Mouse (Mus musculus) CH12.LX (cell line): Measurements from ENCODE around the gene Nufip2. TPM values are rescaled to one million over a fixed set of nuclear protein-coding genes. Genes with fewer than 3 reads are reported as not detected.
A peak's percentile ranks its signal among the peaks of the same experiment; 100 is the strongest.

ENCODE experiments used
- DNase-seq: peaks from one replicate; pipeline ENCODE4 v3.0.0-alpha.2; 2013; ENCODE audit errors: extremely low read depth
- H3K27ac ChIP-seq: 2 replicates; pipeline ENCODE4 v1.5.1; 2012; ENCODE audit warnings: low read depth, mild to moderate bottlenecking, control low read depth, moderate library complexity; ENCODE audit not compliant: insufficient read depth
- H3K27me3 ChIP-seq: replicated peaks from 2 replicates; pipeline ENCODE3; 2012; ENCODE audit warnings: inconsistent platforms
- H3K36me3 ChIP-seq, 2 experiments: replicated peaks in 1 of 2; 2 replicates each; pipeline versions ENCODE3 to v1.6.1; 2012; ENCODE audit warnings: inconsistent platforms in 1 of 2, low read length in 1 of 2, mild to moderate bottlenecking in 1 of 2, mixed read lengths in 1 of 2, moderate library complexity in 1 of 2; ENCODE audit not compliant: control insufficient read depth in 1 of 2, insufficient read depth in 1 of 2
- H3K4me1 ChIP-seq, 2 experiments: 2 replicates each; pipeline ENCODE4 v1.6.1; 2012; ENCODE audit warnings: inconsistent platforms in 1 of 2, moderate library complexity in 1 of 2; ENCODE audit not compliant: insufficient read depth in 2 of 2, control insufficient read depth in 1 of 2
- H3K4me2 ChIP-seq: 2 replicates; pipeline ENCODE4 v1.6.1; 2012; ENCODE audit warnings: low read depth, mild to moderate bottlenecking, control low read depth; ENCODE audit not compliant: poor library complexity, insufficient read depth, severe bottlenecking
- H3K4me3 ChIP-seq, 3 experiments: fragments of 150-350 bp in 1 of 3; sonication (generic) in 1 of 3; replicated peaks in 1 of 3; 2 replicates each; pipeline versions ENCODE3 to v1.5.1; 2011 to 2012; ENCODE audit warnings: low read depth in 2 of 3, low read length in 2 of 3, mild to moderate bottlenecking in 2 of 3, moderate library complexity in 2 of 3, control low read depth in 1 of 3, improper control_type of control experiment in 1 of 3, inconsistent platforms in 1 of 3, mixed read lengths in 1 of 3; ENCODE audit not compliant: poor library complexity in 1 of 3
- H3K79me2 ChIP-seq: replicated peaks from 2 replicates; pipeline ENCODE4 v1.6.1; 2012; ENCODE audit warnings: mild to moderate bottlenecking, moderate library complexity; ENCODE audit not compliant: control insufficient read depth, poor library complexity, insufficient read depth, severe bottlenecking; ENCODE audit errors: extremely low read depth
- H3K9ac ChIP-seq: 2 replicates; pipeline ENCODE4 v1.6.1; 2012; ENCODE audit warnings: low read depth, mild to moderate bottlenecking, control low read depth, moderate library complexity; ENCODE audit not compliant: insufficient read depth
- H3K9me3 ChIP-seq: replicated peaks from 2 replicates; pipeline ENCODE3; 2012; ENCODE audit warnings: low read length, inconsistent platforms, mixed read lengths
- BHLHE40 ChIP-seq: IDR thresholded peaks from 2 replicates; pipeline ENCODE4 v1.6.1; 2011; ENCODE audit warnings: mild to moderate bottlenecking, low read depth, low read length, improper control_type of control experiment
- CHD1 ChIP-seq: IDR thresholded peaks from 2 replicates; pipeline ENCODE4 v1.6.1; 2012; ENCODE audit warnings: low read depth, low read length, improper control_type of control experiment, inconsistent platforms
- CHD2 ChIP-seq: IDR thresholded peaks from 2 replicates; pipeline ENCODE4 v1.6.1; 2011; ENCODE audit warnings: low read length, improper control_type of control experiment
- CTCF ChIP-seq, 2 experiments: IDR thresholded peaks in 1 of 2; conservative IDR thresholded peaks in 1 of 2; 2 replicates each; pipeline ENCODE4 v1.5.1; 2011 to 2012; ENCODE audit warnings: low read depth in 2 of 2, low read length in 2 of 2, improper control_type of control experiment in 1 of 2, inconsistent platforms in 1 of 2, mild to moderate bottlenecking in 1 of 2, moderate library complexity in 1 of 2
- E2F4 ChIP-seq: IDR thresholded peaks from 2 replicates; pipeline ENCODE4 v1.6.1; 2011; ENCODE audit warnings: low read depth, low read length, improper control_type of control experiment; ENCODE audit not compliant: insufficient replicate concordance
- ETS1 ChIP-seq: conservative IDR thresholded peaks from 2 replicates; pipeline ENCODE4 v1.6.1; 2012; ENCODE audit warnings: low read depth, mild to moderate bottlenecking, inconsistent platforms, low read length, improper control_type of control experiment, moderate library complexity
- GABPA ChIP-seq: IDR thresholded peaks from 2 replicates; pipeline ENCODE4 v1.6.1; 2012; ENCODE audit warnings: low read depth, low read length, improper control_type of control experiment, inconsistent platforms; ENCODE audit not compliant: insufficient replicate concordance
- HCFC1 ChIP-seq: IDR thresholded peaks from 2 replicates; pipeline ENCODE4 v1.6.1; 2012; ENCODE audit warnings: low read depth, mild to moderate bottlenecking, inconsistent platforms, low read length, improper control_type of control experiment
- KAT2A ChIP-seq: IDR thresholded peaks from 2 replicates; pipeline ENCODE4 v1.6.1; 2012; ENCODE audit warnings: low read length, improper control_type of control experiment, inconsistent platforms; ENCODE audit not compliant: insufficient replicate concordance
- MYC ChIP-seq: IDR thresholded peaks from 2 replicates; pipeline ENCODE4 v1.6.1; 2011; ENCODE audit warnings: low read depth, mild to moderate bottlenecking, improper control_type of control experiment, low read length
- NELFE ChIP-seq: IDR thresholded peaks from 2 replicates; pipeline ENCODE4 v1.6.1; 2011; ENCODE audit warnings: low read depth, low read length, improper control_type of control experiment
- RAD21 ChIP-seq: IDR thresholded peaks from 2 replicates; pipeline ENCODE4 v1.6.1; 2011; ENCODE audit warnings: low read depth, mild to moderate bottlenecking, low read length, improper control_type of control experiment, moderate library complexity
- SIN3A ChIP-seq: IDR thresholded peaks from 2 replicates; pipeline ENCODE4 v1.6.1; 2012; ENCODE audit warnings: low read length, improper control_type of control experiment, inconsistent platforms
- SMC3 ChIP-seq: IDR thresholded peaks from 2 replicates; pipeline ENCODE4 v1.6.1; 2011; ENCODE audit warnings: low read depth, low read length, improper control_type of control experiment
- TBP ChIP-seq: conservative IDR thresholded peaks from 2 replicates; pipeline ENCODE4 v1.6.1; 2011; ENCODE audit warnings: low read depth, low read length, improper control_type of control experiment
- TCF12 ChIP-seq: IDR thresholded peaks from 2 replicates; pipeline ENCODE4 v1.6.1; 2014; ENCODE audit warnings: low read depth, mild to moderate bottlenecking, inconsistent platforms, low read length, improper control_type of control experiment
- USF2 ChIP-seq: conservative IDR thresholded peaks from 2 replicates; pipeline ENCODE4 v1.6.1; 2011; ENCODE audit warnings: low read depth, low read length, improper control_type of control experiment
- ZC3H11A ChIP-seq: IDR thresholded peaks from 2 replicates; pipeline ENCODE4 v1.6.1; 2012; ENCODE audit warnings: low read depth, mild to moderate bottlenecking, inconsistent platforms, low read length, improper control_type of control experiment
- ZMIZ1 ChIP-seq: IDR thresholded peaks from 2 replicates; pipeline ENCODE4 v1.6.1; 2012; ENCODE audit warnings: low read depth, mild to moderate bottlenecking, inconsistent platforms, low read length, improper control_type of control experiment
- dilution Hi-C: fragments of 300-500 bp; cut with MboI; formaldehyde crosslinking; loops from 2 replicates; pipeline ENCODE4 v1.14.3; 2020; ENCODE audit warnings: low sequenced_read_pairs; ENCODE audit not compliant: extremely low pct_unique_long_range_greater_than_20kb, extremely low pct_ligation_motif_present
- in situ Hi-C: fragments of 300-500 bp; cut with MboI; formaldehyde crosslinking; loops from 3 replicates; pipeline ENCODE4 v1.14.3; 2019; ENCODE audit warnings: low sequenced_read_pairs, low pct_ligation_motif_present, low pct_unique_long_range_greater_than_20kb, mixed read lengths
- polyA plus RNA-seq: library from polyadenylated mRNA; unstranded; fragments of >175 nt; gene quantifications from 2 replicates; pipeline ENCODE4 v1.2.1, GENCODE M21; 2012; ENCODE audit warnings: low read depth; ENCODE audit not compliant: insufficient read length
- total RNA-seq, 2 experiments: library from RNA; depleted of rRNA; stranded (reverse); fragments of 300-350 nt in 1 of 2; fragments of >200 nt in 1 of 2; gene quantifications; 2 replicates each; pipeline ENCODE4 v1.2.3; 2012 to 2014

Gene Nufip2
- total and polyA plus RNA-seq, 3 experiments = 29.6 to 53.6 (median 41.2) TPM

DNA sequence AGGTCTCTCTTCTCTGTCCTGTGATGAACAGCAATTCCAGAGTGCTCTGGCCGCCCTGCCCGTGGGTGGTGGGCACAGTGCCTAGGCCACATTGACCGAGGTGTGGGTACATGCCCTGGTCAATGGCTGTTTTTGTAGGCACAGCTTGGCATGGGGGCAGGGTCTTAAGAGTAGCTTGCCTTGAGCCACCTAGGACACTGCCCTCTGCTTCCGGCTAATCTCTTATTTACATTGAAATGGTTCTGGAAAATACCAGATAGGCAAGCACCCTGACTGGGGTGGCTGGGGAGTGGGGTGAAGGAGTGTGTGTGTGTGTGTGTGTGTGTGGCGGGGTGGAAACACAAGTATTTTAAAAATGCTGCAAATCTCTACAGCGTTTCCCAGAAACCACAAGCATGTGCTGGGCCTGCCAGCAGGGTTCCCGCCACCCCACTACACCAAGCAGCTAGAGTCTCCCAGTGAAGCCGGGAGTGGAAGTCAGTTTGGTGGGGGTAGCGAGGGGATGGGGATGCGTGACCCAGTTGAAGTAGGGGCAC lies 97.3 kb downstream of the Nufip2 start:
- peaks cover 8 to 40% of the 10 kb centered on the region in 2 experiments for H3K4me1 ChIP-seq
- TF ChIP-seq HCFC1 (no peak), ZC3H11A (no peak), TBP (no peak), ETS1 (no peak), CHD2 (no peak), USF2 (no peak), TCF12 (no peak), MYC (no peak)
- DNase-seq = no peak
- dilution Hi-C loops (no loop called here), in situ Hi-C loops (loop anchor here (25.0 kb wide), 1 partner anchor 671 kb away; no protein-coding TSS in a partner anchor)
- peaks cover 0 to 8% of the 10 kb centered on the region in 2 experiments for H3K36me3 ChIP-seq
- H3K27ac ChIP-seq = no peak overlapping the region
- no peak overlapping the region for H3K4me2 ChIP-seq
- H3K79me2 ChIP-seq = no peaks in the 10 kb centered on the region
- H3K9ac ChIP-seq = no peak overlapping the region
- no peaks in the 10 kb centered on the region for H3K27me3 ChIP-seq
- H3K4me3 ChIP-seq = no peak overlapping the region
- H3K9me3 ChIP-seq = no peaks in the 10 kb centered on the region

DNA sequence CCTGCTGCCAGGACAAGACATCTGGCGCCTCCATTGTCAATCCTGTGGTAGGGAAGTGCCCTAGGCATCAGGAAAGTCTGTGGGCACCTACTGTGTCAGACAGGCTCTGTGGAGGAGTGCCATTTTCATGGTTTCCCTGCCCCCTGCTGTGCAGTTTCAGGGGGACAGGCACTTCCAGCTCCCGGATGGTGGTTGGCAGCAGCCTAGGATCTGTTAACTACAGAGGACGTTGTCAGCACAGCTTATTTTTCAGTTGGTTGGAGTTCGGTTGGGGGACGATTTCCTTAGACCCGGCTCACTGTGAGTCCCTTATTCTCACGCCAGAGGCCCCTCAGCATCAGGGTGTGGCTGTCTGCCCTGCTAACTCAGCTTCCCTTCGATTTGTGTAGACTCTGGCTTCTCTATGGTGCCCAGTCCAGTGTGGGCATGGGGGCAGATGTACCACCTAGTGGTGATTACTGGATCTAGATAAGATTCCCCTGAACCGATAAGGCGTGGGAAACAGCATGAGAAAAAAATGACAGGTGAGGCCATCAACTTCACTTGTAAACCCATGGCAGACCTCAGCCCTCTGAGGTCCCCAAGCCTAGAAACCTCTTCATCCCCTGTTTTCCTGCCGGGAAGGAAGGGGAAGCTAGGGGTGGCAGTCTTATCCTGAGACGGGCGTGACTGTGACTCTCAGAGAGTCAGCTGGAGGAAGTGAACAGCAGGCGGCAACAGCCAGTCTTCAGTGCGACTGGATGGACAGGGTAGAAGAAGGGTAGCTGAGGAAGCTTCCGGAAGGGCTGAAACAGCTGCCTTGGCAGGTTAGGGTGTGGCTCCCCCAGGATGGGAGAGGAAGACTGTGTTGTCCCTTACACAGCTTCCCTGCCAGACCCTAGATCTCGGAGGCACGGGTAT lies 98.0 kb downstream of the Nufip2 start:
- no peak overlapping the region for H3K27ac ChIP-seq
- dilution Hi-C loops = no loop called here
- in situ Hi-C loops = loop anchor here (25.0 kb wide), 1 partner anchor 672 kb away; no protein-coding TSS in a partner anchor
- TF ChIP-seq ZMIZ1 = no peak
- TF ChIP-seq CTCF (conservative IDR thresholded peaks at IDR 0.05 in 1 of 2, IDR thresholded peaks at IDR 0.05 in 1 of 2; ENCODE audit: low read depth in 2 of 2, low read length in 2 of 2) = peak in 1 of 2 experiments; percentile 46; a peak in 2 of 4 replicates
- TF ChIP-seq SMC3 = no peak; the same call in 1 of the 2 replicates
- no peaks in the 10 kb centered on the region for H3K9me3 ChIP-seq
- H3K36me3 ChIP-seq = peaks cover 0 to 8% of the 10 kb centered on the region in 2 experiments
- H3K4me1 ChIP-seq = peaks cover 8 to 41% of the 10 kb centered on the region in 2 experiments
- DNase-seq = no peak
- no peaks in the 10 kb centered on the region for H3K27me3 ChIP-seq
- no peak overlapping the region for H3K9ac ChIP-seq
- H3K79me2 ChIP-seq = no peaks in the 10 kb centered on the region
- no peak overlapping the region for H3K4me3 ChIP-seq
- no peak overlapping the region for H3K4me2 ChIP-seq

DNA sequence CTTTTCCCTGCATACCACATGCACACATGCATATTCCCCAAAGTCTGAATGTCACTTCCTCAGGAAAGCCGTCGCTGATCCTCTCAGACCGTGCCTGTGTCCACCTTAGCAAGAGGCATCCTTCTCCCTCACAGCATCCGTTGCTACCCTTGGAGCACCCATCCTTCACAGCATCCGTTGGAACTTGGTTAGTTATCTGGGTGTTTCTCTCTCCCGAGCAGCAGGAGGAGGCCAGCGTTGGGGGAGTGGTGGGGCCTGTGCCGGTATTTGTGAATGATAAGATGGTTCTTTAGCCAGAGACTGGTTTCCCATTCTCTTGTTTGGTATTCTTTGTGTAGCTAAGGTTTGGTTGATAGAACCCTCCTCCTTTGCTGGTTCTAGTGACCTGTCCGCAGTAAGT lies 98.9 kb downstream of the Nufip2 start:
- Histone ChIP-seq H3K9ac (no peak overlapping the region), H3K79me2 (no peaks in the 10 kb centered on the region), H3K4me1 (peaks cover 8 to 41% of the 10 kb centered on the region in 2 experiments), H3K4me2 (no peak overlapping the region), H3K4me3 (no peak overlapping the region), H3K9me3 (no peaks in the 10 kb centered on the region), H3K27ac (no peak overlapping the region), H3K27me3 (no peaks in the 10 kb centered on the region), H3K36me3 (peaks cover 0 to 5% of the 10 kb centered on the region in 2 experiments)
- in situ Hi-C loops (loop anchor here (5.0 to 25.0 kb wide), 2 partner anchors 38 to 673 kb away; no protein-coding TSS in a partner anchor), dilution Hi-C loops (no loop called here)
- no peak for DNase-seq
- no peak for TF ChIP-seq SIN3A
- no peak for TF ChIP-seq BHLHE40
- TF ChIP-seq MYC = no peak
- no peak for TF ChIP-seq E2F4
- TF ChIP-seq ETS1 = no peak
- TF ChIP-seq TCF12 = no peak
- TF ChIP-seq GABPA = no peak
- TF ChIP-seq HCFC1 = no peak
- TF ChIP-seq NELFE = no peak
- no peak for TF ChIP-seq RAD21
- no peak for TF ChIP-seq SMC3
- no peak for TF ChIP-seq CHD1
- no peak for TF ChIP-seq KAT2A
